Mouse (Mus musculus): ENCODE measurements at regions not wholly inside any gene's neighbourhood (a gene's known extent, or its start where the extent isn't known, plus 50 kb on each side); places are given as distances from the start of the nearest gene placed in this dataset.

DNA sequence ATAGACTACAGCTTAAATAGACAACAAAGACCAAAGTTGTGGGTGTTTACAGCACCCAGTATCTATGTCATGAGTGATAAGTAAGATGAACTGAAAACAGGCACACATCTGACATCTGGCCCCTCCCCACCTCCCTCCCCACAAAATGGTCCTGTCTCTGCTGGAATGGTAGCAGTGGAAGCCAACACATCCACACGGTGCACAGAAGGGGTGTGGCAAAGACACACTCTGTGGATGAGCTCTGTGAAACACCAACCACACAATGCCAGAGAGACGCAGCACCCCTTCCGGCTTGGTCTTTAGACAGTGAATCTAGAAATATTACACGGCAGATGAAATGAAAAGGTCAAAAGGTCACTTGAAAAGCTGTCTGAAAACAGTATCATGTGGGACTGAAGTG lies 85.6 kb downstream of the Fgf18 start:
- DNase-seq: no peak

- DNase-seq: no peak
These were observed 86.8 kb downstream of the Fgf18 start for GRCm38 (mm10) chr11:33060352-33060751.

DNA sequence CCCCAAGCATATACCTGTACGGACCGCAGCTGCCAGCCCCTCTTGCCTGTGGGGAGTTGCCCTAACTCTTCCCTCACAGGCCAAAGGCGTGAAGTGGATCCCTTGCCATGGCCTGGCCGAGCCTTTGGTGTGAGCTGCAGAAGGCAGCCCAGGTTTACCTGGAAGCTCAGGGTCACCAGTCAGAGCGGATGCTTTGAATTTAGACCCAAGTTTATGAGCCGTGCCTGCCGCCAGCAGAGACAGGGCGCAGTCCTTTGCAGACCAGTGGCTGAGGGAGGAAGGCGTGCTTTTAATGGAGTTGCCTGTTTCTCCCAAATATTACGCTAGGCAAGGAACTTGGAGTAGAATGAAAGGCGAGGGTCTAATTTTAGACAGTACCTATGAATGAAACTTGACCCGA lies 97.0 kb downstream of the Fgf18 start:
- no peak for DNase-seq

GRCm38 (mm10) chr11:33039854-33040792 lies 107.1 kb downstream of the Fgf18 start:
- DNase-seq: no peak

GRCm38 (mm10) chr11:33036367-33036766 lies 110.8 kb downstream of the Fgf18 start:
- DNase-seq: no peak

GRCm38 (mm10) chr11:33028920-33029319 lies 118.3 kb downstream of the Fgf18 start:
- no peak for DNase-seq

- no peak for DNase-seq
These were observed 120.1 kb downstream of the Fgf18 start for GRCm38 (mm10) chr11:33027121-33027520.

GRCm38 (mm10) chr11:33013229-33014185 lies 133.7 kb downstream of the Fgf18 start:
- DNase-seq: no peak

GRCm38 (mm10) chr11:33012384-33013160 lies 134.6 kb downstream of the Fgf18 start:
- DNase-seq: no peak

- no peak for DNase-seq
These were observed 138.6 kb downstream of the Fgf18 start for GRCm38 (mm10) chr11:33008611-33009010.

DNA sequence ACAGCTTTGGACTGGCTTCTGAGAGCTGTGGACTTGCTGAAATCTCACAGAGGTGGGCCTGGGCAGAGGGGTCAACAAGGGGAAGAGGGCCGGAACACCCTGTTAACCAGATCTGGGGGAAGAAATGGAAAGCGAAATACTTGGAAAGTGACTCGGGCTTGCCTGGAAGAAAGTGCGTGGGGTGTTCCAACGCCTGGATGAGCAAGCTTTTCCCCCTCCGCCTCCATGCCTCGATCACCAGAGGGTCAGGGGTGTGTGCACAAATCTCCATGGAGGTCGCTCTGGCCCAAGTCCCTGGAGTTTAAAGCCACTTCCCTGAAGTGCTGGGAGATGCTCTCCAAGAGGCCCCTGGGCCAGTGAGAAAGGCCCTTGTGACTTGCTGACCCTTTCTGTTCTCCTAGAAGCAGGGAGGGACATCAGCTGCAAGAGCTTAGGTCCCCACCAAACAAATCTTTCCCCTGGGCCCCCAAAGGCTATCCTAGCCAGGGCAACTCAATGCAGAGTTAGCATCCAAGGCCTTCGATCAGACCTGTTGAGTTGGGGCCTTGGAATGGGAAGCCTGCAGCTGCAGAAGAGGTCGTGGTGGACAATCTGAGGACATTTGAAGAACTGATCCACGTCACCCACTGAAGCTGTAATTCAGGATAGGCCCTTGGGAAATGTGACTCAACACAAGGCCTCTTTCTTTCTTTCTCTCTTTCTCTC lies 139.2 kb downstream of the Fgf18 start:
- no peak for DNase-seq

- DNase-seq: no peak
These were observed 139.8 kb downstream of the Fgf18 start for GRCm38 (mm10) chr11:33007366-33007765.

GRCm38 (mm10) chr11:33005183-33005582 lies 142.0 kb downstream of the Fgf18 start:
- peak; percentile 23 for DNase-seq

- DNase-seq: no peak
These were observed 142.6 kb downstream of the Fgf18 start for GRCm38 (mm10) chr11:33004603-33005002.

GRCm38 (mm10) chr11:32999684-33000255 lies 147.4 kb downstream of the Fgf18 start:
- no peak for DNase-seq

DNA sequence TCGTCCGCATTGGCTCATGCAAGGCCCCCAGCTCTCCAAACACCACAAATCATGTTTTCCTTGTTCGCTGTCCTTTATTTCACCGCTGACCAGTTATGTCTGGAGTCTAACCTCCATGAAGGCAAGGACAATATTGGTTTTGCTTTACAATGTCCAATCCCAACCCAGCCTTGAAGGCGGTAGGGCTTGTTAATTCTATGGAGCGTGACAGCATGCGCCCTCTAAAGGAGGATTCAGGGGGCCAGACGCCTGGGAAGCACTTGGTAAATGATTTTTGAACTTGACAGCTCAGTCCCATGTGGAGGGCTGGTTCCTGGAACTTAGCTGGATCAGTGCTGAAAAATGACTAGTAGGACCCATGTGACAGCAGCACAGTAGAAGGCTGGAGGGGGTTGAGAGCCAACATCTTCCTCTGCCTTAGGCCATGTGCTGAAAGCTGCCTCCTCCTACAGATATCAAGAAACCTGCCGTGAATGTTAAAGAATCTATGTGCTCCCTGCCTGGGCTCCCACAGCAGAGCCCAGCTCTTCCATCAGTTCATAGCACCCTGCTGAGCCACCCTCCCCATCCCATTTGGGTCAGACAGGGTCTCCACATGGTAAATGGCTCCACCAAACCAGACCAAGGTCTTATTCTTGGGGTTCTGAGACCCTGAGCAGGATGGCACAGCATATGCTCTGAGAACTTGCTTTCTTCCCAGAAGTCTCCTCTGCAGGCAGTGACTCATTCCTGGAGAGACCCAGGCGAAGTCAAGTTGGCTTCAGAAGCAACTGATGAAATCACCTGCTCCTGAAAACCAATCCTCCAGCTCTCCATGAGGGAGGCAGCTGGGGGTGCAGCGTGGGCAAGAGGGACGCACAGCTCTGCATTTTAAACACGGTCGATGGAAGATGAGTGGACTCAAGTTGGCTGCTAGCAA lies 148.3 kb downstream of the Fgf18 start:
- DNase-seq: peak; percentile 14

DNA sequence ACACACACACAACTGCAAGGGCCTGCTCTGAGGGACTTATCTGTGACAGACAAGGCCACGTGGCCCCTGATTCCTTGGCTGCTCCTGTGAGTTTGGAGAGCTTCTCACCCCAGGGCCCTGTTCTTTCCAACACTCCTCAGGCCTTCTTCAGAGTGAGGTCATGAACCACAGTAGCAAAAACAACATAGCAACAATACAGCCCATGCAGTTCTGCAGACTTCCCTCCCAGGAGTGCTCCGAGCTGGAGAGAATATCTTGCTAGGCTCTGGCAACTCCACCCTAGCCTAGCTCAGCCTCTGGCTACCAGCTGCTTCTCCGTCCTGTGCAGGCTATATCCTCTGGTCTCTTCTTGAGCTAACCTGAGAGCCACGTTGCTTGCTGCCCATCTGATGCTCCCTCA lies 152.8 kb downstream of the Fgf18 start:
- DNase-seq: no peak

- DNase-seq: no peak
These were observed 153.8 kb downstream of the Fgf18 start for GRCm38 (mm10) chr11:32993439-32993838.

- no peak for DNase-seq
These were observed 156.1 kb downstream of the Fgf18 start for GRCm38 (mm10) chr11:32991036-32991616.

- no peak for DNase-seq
These were observed 157.0 kb downstream of the Fgf18 start for GRCm38 (mm10) chr11:32990201-32990600.
